Mouse (Mus musculus): ENCODE results near the gene Pex11a.

Gene Pex11a

DNA sequence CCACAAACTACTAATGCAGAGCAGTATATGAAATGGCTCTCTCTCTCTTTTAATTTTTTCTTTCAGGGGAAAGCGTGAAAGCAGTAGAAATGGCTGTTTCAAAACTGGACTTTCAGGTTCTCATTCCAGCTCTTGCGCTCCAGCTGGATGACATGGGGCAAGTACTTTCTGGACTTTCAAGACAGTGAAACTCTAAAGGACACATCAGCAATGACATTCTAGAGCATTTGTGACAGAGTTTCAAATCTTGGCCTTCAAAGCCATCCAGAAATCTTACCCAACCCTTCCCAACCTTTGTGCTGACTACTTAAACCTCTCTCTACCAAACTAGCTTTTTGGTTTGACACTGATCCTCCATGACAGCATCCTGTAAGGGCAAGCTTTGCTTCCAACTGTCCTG lies 4.0 kb downstream of the Pex11a start:
- no peak for DNase-seq (ENCODE audit: low read depth)

DNA sequence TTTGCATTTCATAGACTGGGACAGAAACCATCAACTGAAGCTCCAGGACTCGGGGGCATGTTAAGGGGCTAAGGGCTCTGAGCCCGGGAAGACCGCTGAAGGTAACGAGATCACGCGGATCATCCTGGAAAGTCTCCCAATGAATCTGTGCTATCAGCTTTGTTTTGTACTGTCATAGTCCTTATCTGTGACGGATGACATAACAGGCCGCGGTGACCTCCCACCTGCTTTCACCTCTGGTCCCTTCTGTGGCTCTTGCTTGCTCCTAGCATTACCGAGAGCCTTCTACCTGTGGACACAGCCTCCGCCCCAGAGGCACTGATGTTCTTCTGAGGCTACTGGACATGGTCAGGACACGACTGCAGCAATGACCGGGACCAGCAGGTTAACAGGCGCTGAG lies 6.4 kb downstream of the Pex11a start:
- DNase-seq (ENCODE audit: low read depth), result no peak

DNA sequence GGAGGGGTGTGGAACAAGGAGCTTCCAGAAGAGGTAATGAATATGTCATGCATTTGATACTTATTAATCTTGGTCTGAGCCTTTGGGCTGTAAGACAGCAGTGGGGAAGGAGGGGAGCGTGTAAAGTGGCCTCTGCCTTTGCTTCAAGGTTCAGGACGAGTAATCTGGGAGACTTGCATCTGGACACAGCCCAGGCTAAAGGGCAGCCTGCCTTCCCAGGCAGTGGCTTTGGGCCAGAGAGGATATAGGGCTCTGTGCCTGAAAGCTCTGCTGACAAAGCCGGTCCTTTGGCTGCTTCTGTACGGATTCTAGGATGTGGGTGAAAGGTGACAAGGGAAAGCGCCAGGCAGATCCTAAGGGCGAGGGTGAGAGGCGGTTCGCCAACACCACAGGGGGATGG lies 8.4 kb downstream of the Pex11a start:
- no peak for DNase-seq (ENCODE audit: low read depth)

DNA sequence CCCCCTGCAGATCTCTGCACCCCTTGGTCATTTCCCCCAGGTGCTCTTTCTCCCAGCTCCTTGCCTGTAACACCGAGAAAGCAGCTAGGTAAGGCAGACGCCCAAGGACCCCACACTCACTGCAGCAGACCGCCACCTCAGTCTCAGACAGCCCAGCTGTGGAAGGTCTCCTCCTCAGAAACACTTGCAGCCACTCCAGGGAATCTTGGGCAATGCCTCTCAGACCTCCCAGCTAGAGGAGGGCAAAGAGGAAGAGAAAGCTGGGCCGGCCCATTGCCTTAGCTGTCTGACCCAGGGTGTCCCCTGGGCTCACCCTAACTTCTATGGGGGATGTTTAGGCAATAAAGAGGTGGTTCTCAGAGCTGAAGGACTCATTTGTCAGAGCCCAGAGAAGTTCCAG lies 10.3 kb downstream of the Pex11a start, which contains the start of gene Plin1:
TSS of gene Plin1 (minus strand) at position 282 of the 400 bp plus-strand sequence.
- DNase-seq (ENCODE audit: low read depth), result no peak

DNA sequence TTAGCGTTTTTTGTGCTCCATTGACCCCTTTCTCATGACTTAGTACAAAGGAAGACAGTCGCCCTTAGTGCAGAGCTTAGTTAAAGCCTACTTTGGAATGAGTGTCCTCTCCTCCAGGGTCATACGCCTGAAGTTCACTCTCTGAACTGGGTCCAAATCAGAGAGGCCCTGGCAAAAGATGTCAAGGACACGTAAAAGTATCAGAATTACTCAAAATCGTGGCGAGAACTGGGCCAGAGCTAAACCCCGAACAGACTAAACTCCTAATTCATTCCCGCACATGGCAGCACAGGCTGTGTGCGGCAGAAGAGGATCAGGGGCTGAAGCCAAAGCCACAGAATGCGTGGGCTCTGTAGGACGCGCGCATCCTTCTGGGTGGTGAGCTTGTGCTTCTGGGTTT lies 11.5 kb downstream of the Pex11a start:
- DNase-seq (ENCODE audit: low read depth), result no peak

DNA sequence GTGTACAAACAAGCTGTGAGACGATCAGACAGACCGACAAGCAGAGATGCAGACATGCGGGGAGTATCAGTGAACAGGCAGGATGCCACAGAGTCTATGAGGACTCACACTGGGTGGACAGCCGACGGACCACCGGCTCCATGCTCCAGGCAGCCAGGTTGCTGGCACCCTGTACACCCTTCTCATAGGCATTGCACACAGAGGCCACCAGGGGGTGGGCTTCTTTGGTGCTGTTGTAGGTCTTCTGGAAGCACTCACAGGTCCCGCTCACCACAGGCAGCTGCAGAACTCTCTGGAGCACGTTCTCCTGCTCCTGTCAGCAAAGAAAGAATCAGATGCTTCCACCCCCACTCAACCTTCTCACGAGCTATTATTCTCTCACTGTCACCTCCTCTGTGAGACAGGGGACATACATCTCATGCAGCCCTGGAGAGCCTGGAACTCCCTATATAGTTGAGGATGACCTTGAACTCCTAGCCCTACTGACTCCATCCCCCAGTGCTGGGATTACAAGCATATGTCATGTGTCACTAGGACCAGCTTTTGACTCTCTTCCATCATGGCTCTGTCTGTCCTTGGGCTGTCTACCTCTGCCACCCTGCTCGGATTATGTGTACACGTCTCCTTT lies 13.1 kb downstream of the Pex11a start:
- DNase-seq (ENCODE audit: low read depth), result peak; percentile 53

DNA sequence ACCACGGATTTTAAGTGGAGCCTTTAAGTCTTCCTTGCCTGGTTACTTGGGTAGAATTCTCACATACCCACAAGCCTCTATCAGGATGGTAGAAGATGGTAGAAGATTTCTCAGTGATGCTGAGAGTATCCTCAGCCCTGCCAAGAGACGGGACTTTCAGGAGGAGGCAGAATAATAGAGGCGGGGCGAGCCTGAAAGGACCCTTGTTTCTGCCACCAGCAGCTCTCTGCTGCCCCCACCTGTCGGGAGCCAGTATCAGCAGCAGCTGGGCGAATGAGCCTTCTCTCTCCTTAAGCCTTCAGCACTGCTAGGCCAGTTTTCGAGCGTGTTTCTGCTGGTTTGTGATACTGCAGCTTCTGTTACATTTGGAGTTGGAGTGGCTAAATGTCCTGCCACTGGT lies 13.8 kb downstream of the Pex11a start:
- DNase-seq (ENCODE audit: low read depth), result peak; percentile 83

DNA sequence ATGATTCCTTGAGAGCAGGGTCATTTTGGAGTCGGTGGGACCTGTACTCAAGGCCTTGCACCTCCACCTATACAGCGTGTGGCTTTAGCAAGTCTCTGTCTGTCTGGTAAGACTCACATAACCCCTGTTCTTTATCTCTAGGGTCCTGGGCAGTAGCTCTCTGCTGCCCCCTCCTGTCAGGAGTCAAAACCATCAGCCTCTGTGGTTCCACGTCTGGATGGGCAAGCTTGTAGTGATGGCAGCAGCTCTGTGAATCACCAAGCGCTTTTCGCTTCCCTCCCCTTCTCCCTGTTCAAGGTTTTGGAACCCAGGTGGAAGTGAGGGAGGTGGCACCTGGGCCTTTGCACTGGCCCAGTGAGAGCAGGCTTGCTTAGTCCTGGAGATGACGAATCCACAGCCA lies 14.7 kb downstream of the Pex11a start:
- DNase-seq (ENCODE audit: low read depth), result peak; percentile 87

DNA sequence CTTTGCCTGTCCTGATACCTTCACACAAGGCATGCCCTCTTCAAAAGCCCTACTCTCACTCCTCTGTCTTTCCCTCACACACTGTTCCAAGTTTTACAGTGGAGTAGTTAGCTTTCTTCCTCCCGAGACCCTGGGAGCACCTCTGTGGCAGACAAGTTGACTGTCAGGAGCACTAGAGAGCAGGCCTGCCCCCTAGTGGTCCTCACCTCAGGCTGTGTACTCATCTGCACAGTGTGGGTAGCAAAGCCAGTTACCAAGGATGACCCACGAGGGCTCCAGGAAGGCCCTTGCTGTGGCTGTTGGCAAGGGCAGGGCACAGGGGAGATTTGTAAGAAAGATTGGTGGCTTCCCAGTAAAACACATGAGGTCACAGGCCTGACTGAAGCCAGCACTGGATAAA lies 15.8 kb downstream of the Pex11a start:
- peak; percentile 73 for DNase-seq (ENCODE audit: low read depth)

DNA sequence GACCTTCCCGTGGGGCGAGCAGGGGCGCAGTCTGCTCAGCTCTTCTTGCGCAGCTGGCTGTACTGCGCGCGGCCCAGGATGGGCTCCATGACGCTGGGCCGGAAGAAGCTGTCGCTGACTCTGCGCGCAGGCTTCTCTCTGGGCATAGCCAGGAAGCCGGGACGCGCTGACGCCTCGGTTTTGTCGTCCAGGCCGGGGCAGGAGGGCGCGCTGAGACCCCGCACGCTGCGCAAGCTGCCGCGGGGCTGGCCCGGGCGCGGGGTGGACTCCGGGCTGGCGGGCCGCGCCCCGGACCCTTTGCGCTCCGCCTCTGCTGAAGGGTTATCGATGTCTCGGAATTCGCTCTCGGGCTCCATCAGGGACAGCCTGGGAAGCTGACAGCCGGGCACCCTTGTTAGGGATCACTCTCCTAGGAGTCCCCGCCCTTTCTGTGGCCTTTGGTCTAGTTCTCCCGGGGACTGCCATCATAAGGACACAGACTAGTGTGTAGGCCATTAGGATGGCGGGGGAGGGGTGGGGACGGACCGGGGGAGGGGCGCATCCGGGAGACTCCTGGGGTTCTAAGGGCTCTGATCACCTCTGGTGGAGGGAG lies 21.4 kb downstream of the Pex11a start:
- DNase-seq (ENCODE audit: low read depth), result peak; percentile 76

DNA sequence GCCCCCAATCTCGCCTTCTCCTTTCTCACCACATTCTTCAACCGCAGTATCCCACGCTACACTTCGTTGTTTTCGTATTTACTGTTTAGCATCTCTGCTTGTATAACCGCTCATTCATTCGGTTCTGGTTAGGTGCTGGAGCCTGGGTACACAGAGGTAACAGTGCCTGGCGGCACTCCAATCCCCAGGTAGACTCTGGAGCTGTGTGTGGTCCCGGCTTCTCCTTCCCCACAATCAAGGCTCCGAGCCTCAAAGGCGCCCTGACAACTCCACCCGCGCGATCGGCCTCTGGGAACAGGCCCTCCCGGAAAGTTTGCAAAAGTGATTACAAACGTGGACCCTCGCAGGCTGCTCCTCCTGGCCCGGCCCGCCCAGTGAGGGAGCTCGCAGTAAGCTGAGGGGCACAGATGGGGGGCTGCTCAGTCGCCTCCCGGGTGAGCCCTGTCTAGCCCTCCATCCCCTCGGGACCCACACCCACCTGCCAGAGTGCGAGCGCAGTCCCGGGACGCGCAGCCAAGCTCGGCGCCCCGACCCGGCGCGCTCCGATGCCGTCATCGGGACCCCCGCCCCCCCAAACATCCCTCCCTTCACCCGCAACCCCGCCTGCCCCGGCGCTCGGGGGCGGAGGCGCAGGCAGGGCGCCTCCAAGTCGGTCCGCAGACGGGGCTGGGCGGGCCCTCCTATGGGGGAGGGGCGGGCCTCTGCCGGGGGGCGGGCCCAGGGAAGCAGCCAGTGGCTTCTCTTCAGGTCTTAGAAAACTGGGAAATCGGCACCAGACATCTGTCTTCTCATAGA lies 27.5 kb downstream of the Pex11a start, which contains the start of gene Kif7:
TSS of gene Kif7 (minus strand) at position 534 of the 795 bp plus-strand sequence.
- peak; percentile 79 for DNase-seq (ENCODE audit: low read depth)

DNA sequence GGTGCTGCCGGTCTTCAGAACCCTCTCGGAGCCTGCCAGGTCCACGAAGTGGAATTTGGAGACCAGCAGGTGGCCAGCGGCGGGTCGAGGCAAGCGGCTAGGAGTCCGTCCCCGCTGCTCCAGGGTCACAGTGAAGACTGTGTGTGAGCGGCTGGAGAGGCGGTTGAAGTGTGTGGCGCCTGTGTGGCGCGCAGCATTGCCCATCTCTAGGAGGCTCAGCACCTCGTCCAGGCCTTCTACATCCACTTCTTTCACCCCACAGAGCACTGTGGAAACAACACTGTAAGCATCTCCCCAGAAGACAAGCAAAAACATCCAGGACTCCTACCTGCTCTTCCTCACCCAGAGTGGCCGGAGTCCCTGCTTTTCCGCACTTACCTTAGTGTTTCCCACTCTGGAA lies 32.1 kb downstream of the Pex11a start:
- DNase-seq (ENCODE audit: low read depth), result no peak

DNA sequence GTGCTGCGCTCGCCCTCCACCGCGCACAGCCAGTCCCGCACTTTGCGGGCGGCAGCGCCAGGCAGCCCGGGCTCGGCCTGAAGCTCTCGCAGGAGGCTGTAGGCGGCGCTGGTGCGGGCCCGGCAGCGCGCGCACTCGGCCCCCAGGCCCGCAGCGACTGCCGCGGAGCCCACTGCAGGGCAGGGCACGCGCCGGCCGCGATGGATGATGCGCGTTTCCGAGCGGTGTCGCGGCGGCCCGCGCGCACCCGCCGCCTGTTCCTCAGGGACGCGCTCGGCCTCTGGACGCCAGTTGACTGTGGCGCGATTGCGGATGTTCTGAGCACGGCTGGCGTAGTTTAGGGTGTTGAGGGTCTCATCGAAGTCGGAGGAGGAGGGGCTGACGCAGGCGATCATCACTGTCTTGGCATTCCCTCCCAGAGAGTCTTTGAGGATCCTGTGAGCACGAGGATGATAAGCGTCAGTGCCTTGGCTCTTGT lies 32.8 kb downstream of the Pex11a start:
- DNase-seq (ENCODE audit: low read depth), result no peak

DNA sequence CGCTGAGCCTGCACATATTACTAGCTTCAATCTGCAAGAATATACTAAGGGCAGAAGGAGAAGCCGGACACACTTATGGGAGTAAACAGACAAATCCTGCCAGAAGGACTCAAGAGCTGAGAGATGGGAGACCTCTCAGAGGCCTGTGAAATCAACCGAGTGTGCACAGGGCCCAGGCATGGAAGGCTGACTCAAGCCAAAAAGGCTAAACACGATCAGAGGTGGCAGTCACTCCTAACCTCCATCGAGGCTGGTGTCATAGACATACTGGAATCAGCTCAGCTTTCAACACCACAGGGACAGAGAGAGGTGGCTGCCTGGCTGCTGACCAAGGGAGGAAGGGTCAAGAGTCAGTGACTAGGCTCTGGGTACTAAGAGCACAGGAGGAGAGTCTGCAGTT lies 37.7 kb downstream of the Pex11a start:
- no peak for DNase-seq (ENCODE audit: low read depth)

DNA sequence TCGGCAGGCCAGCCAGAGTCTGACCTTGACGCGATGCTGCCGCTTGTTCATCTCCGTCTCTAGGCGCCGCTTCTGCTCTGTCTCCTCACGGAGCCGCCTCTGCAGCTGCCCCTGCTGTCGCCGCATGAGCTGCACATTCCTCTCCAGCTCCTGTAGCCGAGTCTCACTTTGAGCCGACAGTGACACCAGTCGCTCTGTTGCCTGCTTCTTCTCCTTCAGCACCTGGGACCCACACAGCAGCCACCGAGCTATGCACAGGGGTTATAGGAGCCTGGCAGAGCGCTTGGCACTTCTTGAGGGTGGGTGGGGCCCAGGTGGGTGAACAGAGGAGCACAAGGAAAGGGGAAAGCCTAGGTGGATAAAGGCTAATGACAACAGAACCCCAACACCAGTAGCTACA lies 40.2 kb downstream of the Pex11a start:
- DNase-seq (ENCODE audit: low read depth), result no peak

DNA sequence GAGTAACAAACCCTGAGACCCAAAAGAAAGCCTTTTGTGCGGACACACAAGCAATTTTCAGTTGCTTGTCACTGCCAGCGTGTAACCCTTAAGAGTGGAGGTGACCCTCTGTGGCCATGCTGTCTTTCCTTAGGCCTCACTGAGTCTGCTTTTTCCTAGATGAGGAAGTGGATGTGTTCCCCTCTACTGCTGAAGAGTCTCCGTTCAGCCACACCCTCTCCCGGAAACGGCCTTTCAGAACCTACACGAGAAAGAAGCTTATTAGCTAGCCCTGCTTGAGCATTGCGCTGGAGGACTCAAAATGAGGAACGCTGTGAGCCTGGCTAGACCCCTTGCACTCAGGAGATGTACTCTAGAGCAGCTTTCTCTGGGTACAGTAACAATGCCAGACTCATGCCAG lies 46.4 kb downstream of the Pex11a start:
- no peak for DNase-seq (ENCODE audit: low read depth)
